Mouse (Mus musculus) ES-E14 (cell line): Measurements from ENCODE around the gene Gm10974. TPM values are rescaled to one million over a fixed set of nuclear protein-coding genes. Genes with fewer than 3 reads are reported as not detected.

Source experiments
- DNase-seq: peaks from one replicate; pipeline ENCODE4 v3.0.0-alpha.2; 2013; ENCODE audit warnings: low read depth, low spot score
- H3K27ac ChIP-seq: 2 replicates; pipeline ENCODE4 v1.5.1; 2012; ENCODE audit warnings: low read depth, mild to moderate bottlenecking, low read length, moderate library complexity, mixed read lengths; ENCODE audit not compliant: poor library complexity, insufficient read depth, severe bottlenecking
- H3K36me3 ChIP-seq: 2 replicates; pipeline ENCODE4 v1.6.1; 2012; ENCODE audit warnings: mild to moderate bottlenecking, low read length, moderate library complexity, mixed read lengths; ENCODE audit not compliant: control insufficient read depth, poor library complexity, insufficient read depth, severe bottlenecking
- H3K4me1 ChIP-seq, 2 experiments: fragments of 150-350 bp in 1 of 2; sonication (generic) in 1 of 2; 2 replicates each; pipeline ENCODE4 v1.6.1; 2012; ENCODE audit warnings: low read length in 2 of 2, mild to moderate bottlenecking in 1 of 2, mixed read lengths in 1 of 2; ENCODE audit not compliant: control insufficient read depth in 2 of 2, insufficient read depth in 2 of 2, poor library complexity in 1 of 2
- H3K4me3 ChIP-seq, 2 experiments: fragments of 150-350 bp in 1 of 2; sonication (generic) in 1 of 2; 2 replicates each; pipeline ENCODE4 v1.5.1; 2012; ENCODE audit warnings: low read length in 2 of 2, low read depth in 1 of 2, mild to moderate bottlenecking in 1 of 2, mixed read lengths in 1 of 2; ENCODE audit not compliant: insufficient read depth in 1 of 2, poor library complexity in 1 of 2, severe bottlenecking in 1 of 2
- H3K9ac ChIP-seq: 2 replicates; pipeline ENCODE4 v1.6.1; 2012; ENCODE audit warnings: low read depth, mild to moderate bottlenecking, low read length, mixed read lengths; ENCODE audit not compliant: poor library complexity, insufficient read depth, severe bottlenecking
- H3K9me3 ChIP-seq: fragments of 150-350 bp; sonication (generic); 2 replicates; pipeline ENCODE4 v1.6.1; 2012; ENCODE audit warnings: low read depth, mild to moderate bottlenecking, low read length; ENCODE audit not compliant: control insufficient read depth, insufficient read depth
- CHD2 ChIP-seq: IDR thresholded peaks from 2 replicates; pipeline ENCODE4 v1.6.1; 2014; ENCODE audit warnings: mild to moderate bottlenecking, low read depth, low read length, inconsistent platforms
- HCFC1 ChIP-seq: IDR thresholded peaks from 2 replicates; pipeline ENCODE4 v1.6.1; 2012; ENCODE audit warnings: low read length, inconsistent platforms, borderline replicate concordance; ENCODE audit not compliant: insufficient read depth
- MAFK ChIP-seq: IDR thresholded peaks from 2 replicates; pipeline ENCODE4 v1.6.1; 2014; ENCODE audit warnings: mild to moderate bottlenecking, low read depth, low read length, inconsistent platforms; ENCODE audit not compliant: insufficient read depth
- ZC3H11A ChIP-seq: IDR thresholded peaks from 2 replicates; pipeline ENCODE4 v1.6.1; 2012; ENCODE audit warnings: low read depth, mild to moderate bottlenecking, inconsistent platforms, low read length, borderline replicate concordance
- ZNF384 ChIP-seq: IDR thresholded peaks from 2 replicates; pipeline ENCODE4 v1.6.1; 2012; ENCODE audit warnings: low read depth, low read length, inconsistent platforms
- in situ Hi-C, 2 experiments: fragments of 600-800 bp; cut with MboI; formaldehyde crosslinking; loops; one replicate each; pipeline ENCODE4 v1.15.1; 2025; ENCODE audit warnings: low sequenced_read_pairs in 2 of 2, inconsistent platforms in 1 of 2; ENCODE audit not compliant: unreplicated experiment in 2 of 2
- total RNA-seq: library from RNA; depleted of rRNA; stranded (reverse); fragments of 300-350 nt; gene quantifications from 2 replicates; pipeline ENCODE4 v1.2.3, GENCODE M21; 2012

Gene Gm10974
- total RNA-seq, 1 experiment, result not detected

DNA sequence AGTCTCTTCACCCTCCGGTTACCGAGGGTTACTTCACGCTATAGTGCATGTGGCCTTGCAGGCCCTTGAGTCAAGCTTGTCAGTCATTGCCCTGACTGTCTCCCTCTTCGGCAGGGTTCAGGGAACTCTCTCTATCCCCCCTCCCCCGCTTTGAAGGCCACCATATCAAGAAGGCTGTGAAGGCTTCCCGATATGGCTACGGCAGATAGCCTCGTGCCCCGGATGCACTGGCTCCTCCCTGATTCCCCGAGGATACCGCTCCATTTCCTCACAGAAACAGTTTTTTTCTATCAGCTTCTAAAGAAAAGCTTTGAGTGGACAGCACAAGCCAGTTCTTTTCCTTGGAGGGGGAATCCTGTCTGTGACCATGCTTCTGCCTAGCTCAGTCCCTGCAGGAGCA lies 39.8 kb downstream of the Gm10974 start:
- DNase-seq, result no peak
- H3K9me3 ChIP-seq, result no peaks in the 10 kb centered on the region
- no peak overlapping the region for H3K9ac ChIP-seq
- peaks cover 0 to 2% of the 10 kb centered on the region in 2 experiments; a peak in 1 of 4 replicates for H3K4me1 ChIP-seq
- in situ Hi-C loops, result loop anchor here in 1 of 2 experiments (25.0 kb wide), 1 partner anchor 257 kb away; no protein-coding TSS in a partner anchor
- no peak overlapping the region for H3K4me3 ChIP-seq
- no peak overlapping the region for H3K27ac ChIP-seq
- H3K36me3 ChIP-seq, result no peaks in the 10 kb centered on the region
- TF ChIP-seq CHD2 (no peak), ZNF384 (no peak), HCFC1 (no peak), ZC3H11A (no peak), MAFK (no peak)

DNA sequence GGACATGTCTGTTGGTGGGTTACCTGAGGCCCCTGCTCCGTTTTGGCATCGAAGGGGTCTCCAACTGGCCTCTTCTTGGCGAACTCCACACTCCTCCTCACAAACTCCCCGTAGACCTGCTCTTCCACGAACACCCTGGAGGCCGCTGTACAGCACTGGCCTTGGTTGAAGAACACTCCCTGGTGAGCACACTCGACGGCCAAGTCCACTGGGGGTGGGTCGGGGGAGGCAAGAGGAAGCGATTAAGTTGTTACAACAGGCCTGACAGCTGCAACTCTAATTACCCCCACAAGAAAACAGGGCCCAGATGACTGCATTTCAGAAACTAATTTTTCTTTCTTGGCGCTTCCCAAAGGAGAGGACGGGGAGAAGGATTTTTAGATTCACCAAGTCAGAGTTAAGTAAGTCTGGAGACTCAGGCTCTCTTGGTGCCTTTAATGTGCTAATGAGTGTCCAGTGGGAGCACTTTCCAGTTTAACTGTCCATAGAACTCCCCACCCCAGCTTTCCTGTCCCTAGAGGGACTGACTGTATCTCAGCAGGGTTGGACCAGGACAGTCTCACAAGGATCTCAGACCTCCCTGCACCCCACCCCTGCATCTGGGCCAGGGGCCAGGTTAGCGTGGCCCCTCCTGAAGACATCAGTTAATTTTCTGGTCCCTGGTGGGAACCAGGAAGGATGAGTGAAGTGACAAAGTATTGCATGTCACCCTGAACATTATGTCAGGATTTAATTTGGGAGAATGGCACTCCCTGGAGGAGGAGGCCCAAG lies 40.4 kb downstream of the Gm10974 start:
- in situ Hi-C loops, result loop anchor here in 1 of 2 experiments (25.0 kb wide), 1 partner anchor 256 kb away; no protein-coding TSS in a partner anchor
- no peak for DNase-seq
- no peak for TF ChIP-seq MAFK
- TF ChIP-seq HCFC1, result no peak
- no peak for TF ChIP-seq CHD2
- no peak for TF ChIP-seq ZNF384
- Histone ChIP-seq H3K4me3 (no peak overlapping the region), H3K36me3 (no peaks in the 10 kb centered on the region), H3K4me1 (peaks cover 0 to 2% of the 10 kb centered on the region in 2 experiments; a peak in 1 of 4 replicates), H3K9ac (no peak overlapping the region), H3K9me3 (no peaks in the 10 kb centered on the region), H3K27ac (no peak overlapping the region)

DNA sequence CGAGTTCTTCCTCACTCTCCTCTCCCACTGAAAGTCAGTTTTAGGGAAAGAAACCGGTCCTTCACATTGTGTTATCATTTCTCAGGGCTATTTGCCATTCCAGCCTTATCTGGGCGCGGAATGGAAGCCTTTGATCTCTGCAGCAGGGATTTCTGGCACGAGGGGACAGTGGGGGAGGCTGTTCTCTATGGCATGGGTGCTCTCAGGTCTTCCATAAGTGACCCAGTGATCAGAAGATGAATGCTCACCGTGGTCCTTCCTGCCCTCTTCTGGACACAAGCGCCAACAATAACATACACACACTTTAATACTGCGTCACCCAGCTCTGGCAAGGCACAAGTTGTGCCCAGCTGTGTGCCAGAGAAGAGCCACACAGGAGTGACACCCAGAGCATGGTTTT lies 41.3 kb downstream of the Gm10974 start:
- peaks cover 0 to 2% of the 10 kb centered on the region in 2 experiments; a peak in 1 of 4 replicates for H3K4me1 ChIP-seq
- no peak overlapping the region for H3K4me3 ChIP-seq
- DNase-seq, result no peak
- H3K36me3 ChIP-seq, result no peaks in the 10 kb centered on the region
- H3K9me3 ChIP-seq, result no peaks in the 10 kb centered on the region
- H3K27ac ChIP-seq, result no peak overlapping the region
- no peak overlapping the region for H3K9ac ChIP-seq
- in situ Hi-C loops, result loop anchor here in 1 of 2 experiments (25.0 kb wide), 1 partner anchor 255 kb away; no protein-coding TSS in a partner anchor
- no peak for TF ChIP-seq HCFC1
- no peak for TF ChIP-seq MAFK
- TF ChIP-seq ZNF384, result no peak
- TF ChIP-seq CHD2, result no peak
- TF ChIP-seq ZC3H11A, result no peak

- TF ChIP-seq ZNF384 (no peak), HCFC1 (no peak), CHD2 (no peak), ZC3H11A (peak; percentile 30; the same call in 1 of the 2 replicates), MAFK (no peak)
- H3K36me3 ChIP-seq, result no peaks in the 10 kb centered on the region
- H3K4me3 ChIP-seq, result no peak overlapping the region
- H3K27ac ChIP-seq, result no peak overlapping the region
- H3K9me3 ChIP-seq, result no peaks in the 10 kb centered on the region
- H3K4me1 ChIP-seq, result peaks cover 0 to 2% of the 10 kb centered on the region in 2 experiments; a peak in 1 of 4 replicates
- no peak overlapping the region for H3K9ac ChIP-seq
- no peak for DNase-seq
- in situ Hi-C loops, result loop anchor here in 1 of 2 experiments (25.0 kb wide), 1 partner anchor 253 kb away; no protein-coding TSS in a partner anchor
These were observed 43.7 kb downstream of the Gm10974 start for GRCm38 (mm10) chr7:66409433-66409832.
